Mouse (Mus musculus) layer of hippocampus, adult 8-10 months (tissue): ENCODE results near the gene Bcl11a. TPM values are rescaled to one million over a fixed set of nuclear protein-coding genes. Genes with fewer than 3 reads are reported as not detected.

Source experiments
- DNase-seq, 2 experiments: peaks; one replicate each; pipeline ENCODE4 v3.0.0; 2022; ENCODE audit warnings: low spot score in 2 of 2
- total RNA-seq, 4 experiments: library from RNA; stranded (reverse); gene quantifications; 2 replicates each; pipeline ENCODE4 v1.2.4; 2022

The Bcl11a gene
- total RNA-seq, 4 experiments from 2014 or later = 103 to 118 (median 109) TPM

DNA sequence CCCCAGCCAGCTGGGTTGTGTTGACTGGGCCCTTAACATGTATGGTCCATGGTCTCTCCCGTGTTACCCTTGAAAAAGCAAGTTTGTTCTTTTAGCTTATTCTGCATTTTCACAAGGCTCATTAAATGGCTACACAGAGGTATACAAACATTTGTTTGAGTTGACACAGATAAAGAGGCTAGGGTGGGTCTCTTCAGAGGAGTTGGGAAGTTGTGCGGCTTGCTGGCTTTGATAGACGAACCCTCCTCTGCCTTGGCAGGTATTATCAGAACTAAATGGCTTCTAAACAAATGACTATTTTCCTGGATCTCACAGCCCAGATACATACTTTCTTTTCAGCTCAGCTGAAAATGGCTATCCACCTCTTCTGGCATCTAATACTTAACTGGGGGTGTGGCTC is 70.7 kb downstream of the Bcl11a start:
- DNase-seq = no peak

DNA sequence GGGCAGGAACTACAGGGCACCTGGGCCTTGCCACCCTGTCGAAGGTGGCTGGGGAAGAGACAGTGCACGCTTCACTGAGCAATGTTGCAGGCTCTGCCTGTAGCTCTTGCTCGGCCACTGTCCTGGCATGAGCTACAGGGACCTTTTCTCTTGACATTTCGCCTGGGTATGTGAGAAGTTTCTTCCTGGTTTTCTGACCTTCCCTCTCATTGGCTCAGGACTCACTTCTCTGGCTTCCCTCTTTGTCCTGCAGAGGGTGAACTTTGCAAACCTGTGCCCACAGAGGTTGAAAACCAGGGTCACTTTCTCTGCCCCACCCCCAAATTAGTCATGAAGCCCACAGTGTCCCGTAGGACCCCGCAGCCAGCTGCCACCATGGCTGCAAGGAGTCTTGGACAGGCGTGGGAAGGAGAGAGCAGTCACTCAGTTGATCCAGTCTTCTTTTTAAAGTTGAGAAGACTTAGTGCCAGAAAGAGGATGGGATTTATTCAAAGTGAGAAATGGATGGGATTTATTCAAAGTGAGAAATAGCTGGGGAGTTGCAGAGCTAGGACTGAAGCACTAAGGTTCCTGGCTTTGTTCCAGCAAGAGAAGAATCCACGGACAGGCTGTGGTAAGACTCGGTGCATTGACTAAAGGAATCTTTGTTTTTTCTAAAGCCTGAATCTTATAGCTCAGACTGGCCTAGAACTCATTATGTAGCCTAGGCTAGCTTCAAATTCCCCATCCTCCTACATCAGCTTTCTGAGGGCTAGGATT is 71.8 kb downstream of the Bcl11a start:
- DNase-seq = no peak

DNA sequence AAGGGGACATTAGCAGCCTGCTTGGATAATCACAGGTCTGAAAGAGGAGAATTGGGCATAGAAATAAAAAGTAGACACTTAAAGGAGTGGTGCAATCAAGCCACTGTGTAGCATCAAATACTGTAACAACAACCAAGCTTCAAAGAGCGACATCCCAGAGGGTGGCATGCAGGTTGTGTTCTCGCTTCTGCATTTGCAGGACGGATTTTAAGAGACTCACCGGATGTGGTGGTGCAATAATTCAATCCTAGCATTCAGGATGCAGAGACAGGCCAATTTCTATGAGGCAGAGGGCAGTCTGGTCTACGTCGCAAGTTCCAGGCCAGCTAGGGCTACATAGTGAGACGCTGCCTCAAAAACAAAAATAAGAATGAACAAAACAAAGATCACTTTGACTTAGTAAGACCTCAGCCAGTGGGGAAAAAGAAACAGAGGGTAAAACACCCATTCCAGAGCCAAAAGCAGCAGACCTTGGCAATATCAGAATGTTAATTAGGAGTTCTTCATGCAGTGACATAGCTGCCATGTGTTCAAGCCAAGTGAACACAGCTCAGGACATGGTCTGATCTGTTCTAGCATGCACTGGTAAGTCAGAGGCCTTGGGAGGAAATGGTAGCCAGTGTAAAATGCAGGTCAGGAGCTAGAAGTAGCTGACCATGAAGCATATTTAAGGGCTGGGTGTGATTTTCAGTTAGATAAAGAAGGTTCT is 74.4 kb downstream of the Bcl11a start:
- DNase-seq = no peak

DNA sequence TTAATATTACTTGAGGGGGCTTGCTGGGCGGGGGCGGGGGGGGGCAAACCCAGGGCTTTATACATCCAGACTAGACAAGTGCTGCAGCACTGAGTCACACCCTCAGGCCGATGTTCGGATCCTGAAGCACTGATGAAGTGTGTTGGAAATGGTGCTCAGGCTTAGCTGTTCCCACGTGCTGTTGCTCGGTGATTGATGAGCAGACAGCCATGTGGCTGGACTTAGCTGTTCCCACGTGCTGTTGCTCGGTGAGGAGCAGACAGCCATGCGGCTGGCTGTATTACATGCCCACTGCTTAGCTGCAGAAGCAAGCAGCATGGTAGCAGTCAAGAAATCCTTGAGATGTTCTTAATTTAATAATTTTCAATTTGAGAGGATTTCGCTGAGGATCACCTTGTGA is 75.2 kb downstream of the Bcl11a start:
- no peak for DNase-seq

DNA sequence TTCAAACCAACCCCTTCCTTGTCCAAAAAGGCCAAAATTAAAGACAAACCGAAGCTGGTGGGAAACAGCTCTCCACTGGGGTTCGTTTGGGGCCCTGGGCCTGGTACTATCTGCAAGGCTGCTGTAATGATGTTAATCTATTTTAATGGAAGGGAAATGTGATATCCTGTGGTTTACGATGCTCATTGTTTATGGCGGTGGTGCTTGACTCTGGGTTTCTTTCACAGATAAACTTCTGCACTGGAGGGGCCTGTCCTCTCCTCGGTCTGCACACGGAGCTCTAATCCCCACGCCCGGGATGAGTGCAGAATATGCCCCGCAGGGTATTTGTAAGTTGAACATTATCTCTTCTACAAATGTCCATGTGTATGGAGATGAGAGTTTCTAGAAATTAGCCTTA is 80.2 kb downstream of the Bcl11a start:
- DNase-seq = no peak

DNA sequence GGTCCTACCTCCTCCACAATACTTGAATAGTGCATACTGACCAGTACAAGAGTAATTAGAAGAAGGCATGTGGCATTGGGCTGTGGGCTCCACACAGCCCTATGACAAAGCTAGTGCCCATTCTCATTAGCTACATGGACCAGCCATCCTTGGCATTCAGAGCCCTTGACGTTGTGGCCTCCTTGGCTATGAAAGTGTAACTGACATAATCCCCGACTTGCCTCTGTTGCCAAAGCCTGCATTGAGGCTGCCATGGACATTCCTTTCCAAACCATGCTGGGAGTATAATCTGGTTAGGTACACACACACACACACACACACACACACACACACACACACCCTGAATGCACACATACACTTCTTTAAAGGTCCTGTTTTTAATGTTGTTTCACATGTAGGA is 81.8 kb downstream of the Bcl11a start:
- DNase-seq = no peak

DNA sequence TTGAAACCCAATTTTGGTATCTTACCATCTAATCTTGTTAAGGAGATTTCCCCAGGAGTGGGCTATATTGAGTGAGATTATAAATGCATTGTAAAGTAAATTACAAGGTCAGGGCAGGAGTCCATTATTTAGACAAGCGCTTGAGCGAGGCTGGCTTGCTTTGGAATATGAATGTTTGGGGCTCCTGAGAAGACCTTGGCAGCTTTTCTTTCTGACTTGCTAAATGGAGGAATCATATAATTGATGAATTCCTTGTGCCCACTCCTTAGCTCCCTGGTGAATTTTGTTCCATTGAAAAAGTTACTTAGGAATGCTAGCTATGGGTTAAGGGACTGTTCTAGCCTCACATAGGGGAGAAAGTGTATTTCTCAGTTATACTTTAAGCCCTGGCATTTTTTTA is 83.6 kb downstream of the Bcl11a start:
- DNase-seq = no peak

DNA sequence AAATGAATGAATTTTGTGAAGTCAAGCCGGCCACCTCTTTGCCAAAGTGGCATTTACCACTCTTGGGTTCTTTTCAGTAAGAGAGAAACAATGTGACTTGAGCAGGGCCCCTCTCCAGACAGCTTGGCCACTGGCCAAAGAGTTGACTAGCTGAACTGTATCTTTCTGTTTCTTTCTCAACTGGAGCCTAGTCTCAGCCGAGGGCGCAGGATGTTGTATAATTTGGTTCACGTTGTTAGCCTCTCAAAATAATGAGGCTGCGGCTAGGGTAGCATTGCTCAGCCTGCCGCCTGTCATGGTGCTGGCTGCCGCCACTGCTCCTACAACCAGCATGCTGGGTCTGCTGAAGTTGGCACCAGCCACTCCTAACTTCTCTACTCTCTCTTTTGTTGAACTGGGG is 84.2 kb downstream of the Bcl11a start:
- peak; percentile 50 to 63 for DNase-seq

DNA sequence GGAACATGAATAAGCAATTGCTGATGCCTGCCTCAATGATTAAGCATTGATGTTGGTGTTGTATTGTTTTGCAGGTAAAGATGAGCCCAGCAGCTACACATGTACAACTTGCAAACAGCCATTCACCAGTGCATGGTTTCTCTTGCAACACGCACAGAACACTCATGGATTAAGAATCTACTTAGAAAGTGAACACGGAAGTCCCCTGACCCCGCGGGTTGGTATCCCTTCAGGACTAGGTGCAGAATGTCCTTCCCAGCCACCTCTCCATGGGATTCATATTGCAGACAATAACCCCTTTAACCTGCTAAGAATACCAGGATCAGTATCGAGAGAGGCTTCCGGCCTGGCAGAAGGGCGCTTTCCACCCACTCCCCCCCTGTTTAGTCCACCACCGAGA is 85.2 kb downstream of the Bcl11a start:
- no peak for DNase-seq

DNA sequence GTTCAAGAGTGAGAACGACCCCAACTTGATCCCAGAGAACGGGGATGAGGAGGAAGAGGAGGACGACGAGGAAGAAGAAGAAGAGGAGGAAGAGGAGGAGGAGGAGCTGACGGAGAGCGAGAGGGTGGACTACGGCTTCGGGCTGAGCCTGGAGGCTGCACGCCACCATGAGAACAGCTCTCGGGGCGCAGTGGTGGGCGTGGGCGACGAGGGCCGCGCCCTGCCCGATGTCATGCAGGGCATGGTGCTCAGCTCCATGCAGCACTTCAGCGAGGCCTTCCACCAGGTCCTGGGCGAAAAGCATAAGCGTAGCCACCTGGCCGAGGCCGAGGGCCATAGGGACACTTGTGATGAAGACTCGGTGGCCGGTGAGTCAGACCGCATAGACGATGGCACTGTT is 86.2 kb downstream of the Bcl11a start:
- DNase-seq = no peak

DNA sequence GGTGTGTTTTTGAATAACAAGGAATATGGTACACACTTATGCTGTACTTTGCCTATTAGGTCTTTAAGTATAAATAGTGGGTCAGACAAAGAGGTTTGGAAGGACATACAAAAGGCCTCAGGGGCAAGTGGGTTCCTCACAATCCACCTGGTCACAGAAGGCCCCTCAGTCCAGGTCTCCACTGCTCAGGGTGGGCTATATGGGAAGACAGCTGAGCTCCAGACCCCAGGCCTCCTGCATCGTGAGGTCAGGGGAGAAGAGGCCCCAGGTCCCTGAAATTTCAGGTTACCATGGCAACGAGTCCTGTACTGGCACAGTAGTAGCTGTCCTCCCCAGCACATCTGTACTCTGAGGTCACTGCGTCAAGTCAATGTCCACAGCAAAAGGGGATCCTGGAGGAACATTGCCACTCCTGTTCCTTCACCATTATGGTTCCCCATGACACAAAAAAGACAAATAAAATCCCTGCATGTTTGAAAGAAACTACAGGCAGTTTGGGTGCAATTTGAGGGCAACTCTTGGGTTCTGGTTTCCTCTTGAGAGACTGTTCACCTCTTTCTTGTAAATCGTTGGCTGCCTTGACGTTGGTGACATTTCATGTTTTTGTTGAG is 93.9 kb downstream of the Bcl11a start:
- no peak for DNase-seq

DNA sequence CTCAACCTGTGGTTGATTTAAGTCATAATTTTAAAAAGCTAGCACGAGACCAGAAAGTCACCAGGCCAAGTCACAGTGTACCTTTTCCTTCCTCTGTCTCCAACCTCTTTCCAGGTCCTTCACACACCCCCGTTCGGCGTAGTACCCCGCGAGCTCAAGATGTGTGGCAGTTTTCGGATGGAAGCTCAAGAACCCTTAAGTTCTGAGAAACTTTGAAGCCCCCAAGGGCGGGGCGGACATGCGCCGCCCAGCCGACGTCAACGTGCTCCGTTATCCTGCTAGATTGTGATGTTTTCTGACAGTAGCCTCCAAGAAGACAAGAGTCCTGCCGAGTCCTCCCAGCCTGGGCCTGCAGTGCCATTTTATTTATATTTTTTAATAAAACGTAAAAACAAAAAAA is 94.7 kb downstream of the Bcl11a start:
- DNase-seq = no peak

DNA sequence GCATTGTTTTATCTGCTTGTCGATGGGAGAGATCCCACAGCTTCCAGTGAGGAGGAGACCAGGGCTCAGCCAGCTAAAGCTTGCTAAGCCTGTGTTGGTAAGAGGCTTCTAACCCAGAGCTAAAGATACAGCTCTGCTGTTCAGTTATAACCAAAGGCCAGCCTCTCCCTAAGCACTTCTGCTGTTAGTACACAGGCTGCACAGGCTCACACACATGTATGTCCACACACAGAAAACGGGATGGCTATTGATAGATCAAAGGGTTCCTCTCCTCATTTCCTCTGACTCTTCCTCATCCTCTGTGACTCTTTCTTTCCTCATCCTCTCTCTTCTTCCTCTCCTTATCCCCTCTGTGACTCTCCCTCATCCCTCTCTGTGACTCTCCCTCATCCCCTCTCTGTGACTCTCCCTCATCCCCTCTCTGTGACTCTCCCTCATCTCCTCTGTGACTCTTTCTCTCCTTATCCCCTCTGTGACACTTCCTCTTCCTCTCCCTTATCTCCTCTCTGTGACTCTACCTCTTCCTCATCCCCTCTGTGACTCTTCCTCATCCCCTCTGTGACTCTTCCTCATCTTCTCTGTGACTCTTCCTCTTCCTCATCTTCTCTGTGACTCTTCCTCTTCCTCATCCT is 96.4 kb downstream of the Bcl11a start:
- DNase-seq = no peak

DNA sequence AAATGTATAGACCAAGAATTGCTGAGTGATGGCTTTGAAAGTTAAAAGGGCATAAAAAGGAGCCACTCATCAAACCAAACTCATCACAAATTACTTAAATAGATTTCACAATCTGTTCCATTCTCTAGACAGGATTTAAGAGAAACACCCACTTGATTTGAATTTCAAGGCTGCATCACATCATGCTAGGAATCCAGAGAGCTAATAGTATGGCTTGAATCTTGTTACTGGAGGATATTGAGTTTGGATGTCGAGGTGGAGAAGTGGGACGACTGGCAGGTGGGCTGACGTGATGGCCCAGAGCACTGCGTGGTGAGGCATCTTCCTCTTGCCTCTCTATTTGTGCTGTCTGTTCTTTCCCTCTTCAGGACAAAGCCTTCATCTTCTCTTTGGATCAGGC is 99.6 kb downstream of the Bcl11a start:
- no peak for DNase-seq

DNA sequence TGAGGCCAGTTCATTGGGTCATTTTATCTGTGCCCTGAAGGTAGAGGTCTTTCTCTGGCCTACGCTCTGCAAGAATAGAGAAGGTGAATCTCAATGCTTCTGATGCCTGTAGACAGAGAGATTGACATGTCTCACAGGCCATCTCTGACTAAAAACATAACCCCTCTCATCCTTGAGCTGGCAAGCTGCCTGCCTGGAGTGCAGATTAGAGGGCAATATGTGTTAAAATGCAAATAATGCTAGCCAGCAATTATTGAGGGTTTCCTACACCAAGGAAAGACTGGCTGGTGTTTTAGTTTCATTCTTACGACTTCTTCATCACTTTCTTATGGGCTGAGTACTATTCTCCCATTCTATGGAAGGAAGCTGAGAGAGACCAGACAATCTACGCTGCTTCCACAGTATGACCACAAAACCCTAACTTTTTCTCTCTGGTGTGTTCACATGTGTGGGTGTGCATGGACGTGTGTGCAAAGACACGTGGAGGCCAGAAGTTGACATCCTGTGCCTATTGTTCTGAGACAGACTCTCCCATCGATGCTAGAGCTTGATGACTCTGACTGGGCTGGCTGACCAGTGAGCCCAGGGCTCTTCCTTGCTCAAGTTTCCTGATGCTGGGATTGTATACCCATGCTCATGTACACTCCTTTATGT is 101.1 kb downstream of the Bcl11a start:
- DNase-seq = no peak

DNA sequence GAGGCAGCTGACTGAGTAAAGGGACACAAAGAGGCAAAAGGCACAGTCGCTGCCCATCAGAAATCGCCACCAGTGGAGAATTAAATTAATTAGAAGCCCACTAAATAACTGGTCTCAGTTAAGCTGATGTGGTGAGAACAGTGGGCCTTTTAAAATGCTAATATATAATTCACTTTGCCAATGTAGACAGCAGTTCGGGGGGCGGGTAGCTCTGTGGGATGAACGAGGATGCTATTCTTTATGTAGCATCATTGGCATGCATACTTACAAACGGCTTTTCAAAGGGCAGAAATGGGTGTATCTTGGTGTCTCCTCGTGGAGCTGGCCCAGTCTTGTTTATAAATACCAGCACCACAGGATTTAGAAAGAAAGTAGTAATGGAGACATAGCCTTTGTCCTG is 102.2 kb downstream of the Bcl11a start:
- no peak for DNase-seq

DNA sequence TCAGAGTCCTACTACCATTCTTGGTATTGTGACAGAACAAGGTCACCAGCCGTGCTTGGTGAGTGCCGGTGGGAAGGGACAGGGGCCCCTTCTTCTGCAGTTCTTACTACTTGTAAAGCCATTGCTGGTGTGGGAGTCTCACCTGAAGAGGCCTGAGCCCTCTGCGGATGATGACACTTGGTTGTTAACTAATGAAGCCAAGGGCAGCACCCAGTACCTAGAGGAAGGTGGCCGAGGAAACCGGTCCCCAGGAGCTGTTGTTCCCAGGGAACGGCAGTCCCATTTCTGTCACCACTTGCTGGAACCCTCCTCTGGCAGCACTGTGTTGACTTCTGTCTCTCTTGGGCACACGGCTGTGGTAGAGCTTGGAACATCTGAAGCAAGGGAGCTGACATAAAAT is 105.6 kb downstream of the Bcl11a start:
- DNase-seq = no peak

DNA sequence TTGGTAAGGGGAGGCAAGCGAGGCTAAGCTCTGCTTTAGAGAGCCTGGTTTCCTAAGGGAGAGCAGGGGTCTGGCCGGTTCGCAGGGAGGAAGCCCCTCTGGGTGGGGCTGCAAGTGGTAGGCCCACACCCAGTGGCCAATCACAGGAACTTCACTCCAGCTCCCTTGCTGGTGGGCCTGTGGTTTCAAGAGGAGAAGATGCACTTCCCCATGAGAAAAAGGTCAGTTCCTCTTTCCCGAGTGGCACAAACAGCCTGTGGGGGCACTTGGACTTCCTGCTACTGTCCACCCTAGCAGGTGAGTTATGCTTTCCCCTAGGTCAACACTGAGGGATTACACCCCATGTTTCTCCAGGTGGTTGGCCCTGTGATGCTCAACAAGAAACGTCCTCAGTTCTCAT is 107.1 kb downstream of the Bcl11a start:
- no peak for DNase-seq

DNA sequence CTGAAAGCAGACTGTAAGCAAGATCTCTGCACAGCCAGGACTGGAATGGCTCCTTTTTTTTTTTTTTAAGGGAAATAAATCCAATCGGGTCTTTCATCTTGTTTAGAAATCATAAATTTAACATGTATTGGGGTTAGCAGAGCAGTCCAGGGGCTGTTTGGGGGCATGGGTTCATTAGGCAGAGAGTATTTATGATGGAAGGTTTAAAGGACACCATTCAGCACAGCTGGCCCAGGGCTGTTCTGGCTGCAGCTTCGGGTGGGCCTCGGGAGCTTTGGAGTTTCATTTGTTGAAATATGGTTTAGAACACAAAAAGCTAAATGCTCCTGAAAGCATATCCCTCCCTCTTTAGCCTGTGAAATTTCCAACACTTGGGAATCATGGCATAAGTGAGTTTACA is 112.6 kb downstream of the Bcl11a start:
- DNase-seq = no peak

DNA sequence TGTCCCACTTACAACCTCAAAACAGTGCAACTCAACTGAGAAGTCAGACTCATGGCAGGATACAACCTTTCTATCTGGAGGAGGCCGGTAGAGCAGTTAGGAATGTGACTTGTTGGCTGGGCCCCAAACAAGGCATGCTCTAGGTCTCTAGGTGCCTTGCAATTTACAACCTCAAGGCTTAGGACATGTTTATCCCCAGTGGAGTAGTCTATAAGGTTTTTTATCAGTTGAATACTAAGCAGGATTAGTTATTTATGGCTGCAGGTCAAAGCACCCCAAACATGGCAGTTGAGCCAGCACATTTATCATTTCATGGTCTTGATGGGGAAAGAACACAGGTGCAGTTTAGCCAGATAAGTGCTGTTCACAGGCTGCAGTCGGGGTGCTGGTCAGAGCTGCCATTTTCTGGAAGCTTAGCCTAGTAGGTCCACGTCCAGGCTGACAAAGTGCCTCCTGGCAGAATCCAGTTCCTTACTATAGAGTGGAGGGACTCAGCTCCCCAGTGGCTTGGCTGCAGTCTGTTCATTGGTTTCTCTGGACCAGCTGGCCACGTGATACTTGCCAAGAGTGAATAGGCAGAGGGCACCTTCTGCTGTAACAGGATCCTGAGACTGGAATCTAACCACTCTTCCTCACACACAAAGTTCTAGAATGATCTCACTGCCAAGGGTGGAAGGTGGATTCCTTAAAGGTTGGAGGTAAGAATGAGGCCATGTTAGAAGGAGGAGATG is 118.8 kb downstream of the Bcl11a start:
- DNase-seq = no peak

DNA sequence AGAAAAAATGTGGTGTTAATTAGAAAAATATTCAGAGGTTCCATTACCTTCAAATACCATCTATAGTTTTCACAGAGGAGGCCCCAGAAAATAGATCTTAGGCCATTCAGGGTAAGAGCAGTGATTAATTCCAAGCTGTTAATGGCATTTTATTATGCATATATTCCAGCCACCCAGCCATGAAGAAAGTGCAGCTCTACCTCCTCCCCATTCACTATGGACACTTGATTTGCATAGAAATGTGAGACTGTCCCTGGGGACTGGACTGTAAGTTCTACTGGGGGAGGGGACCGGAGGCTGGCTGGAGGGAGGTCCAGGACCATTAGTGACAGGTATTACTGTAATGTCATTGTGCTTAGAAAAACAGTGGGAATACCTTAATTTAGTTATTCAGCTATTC is 119.6 kb downstream of the Bcl11a start:
- no peak for DNase-seq
